ENCODE assay signal across 8 mouse cellular contexts in genomic region chr12:73794151-73794883, GRCm38 (mm10).
A peak's percentile ranks its signal among the peaks of the same experiment; 100 is the strongest.
DNase-seq lines count a peak whose midpoint lies in the region; ATAC-seq and TF ChIP-seq lines count a peak whose summit lies in the region.

No protein-coding gene starts in this region.

- no peaks in the 10 kb centered on the region for H3K9me3 ChIP-seq in forebrain, embryonic 13.5 days (replicated peaks)
- no peaks in the 10 kb centered on the region for H3K9me3 ChIP-seq in heart, embryonic 15.5 days (replicated peaks)
- no peaks in the 10 kb centered on the region for H3K9me3 ChIP-seq in kidney, embryonic 16.5 days (ENCODE audit: low read length)
- H3K9me3 ChIP-seq in limb, embryonic 15.5 days, result no peaks in the 10 kb centered on the region

- no peaks in the 10 kb centered on the region for H3K36me3 ChIP-seq in forebrain, embryonic 13.5 days (ENCODE audit: poor library complexity, severe bottlenecking)
- no peaks in the 10 kb centered on the region for H3K36me3 ChIP-seq in heart, embryonic 15.5 days
- no peaks in the 10 kb centered on the region for H3K36me3 ChIP-seq in kidney, embryonic 16.5 days (ENCODE audit: insufficient read depth, low read length)
- no peaks in the 10 kb centered on the region for H3K36me3 ChIP-seq in limb, embryonic 15.5 days
- no peaks in the 10 kb centered on the region for H3K36me3 ChIP-seq in myocyte (ENCODE audit: control insufficient read depth, insufficient read depth)

- no peaks in the 10 kb centered on the region for H3K79me2 ChIP-seq in myocyte (ENCODE audit: control insufficient read depth, insufficient read depth)

- H3K27ac ChIP-seq in forebrain, embryonic 13.5 days, result no peak overlapping the region
- peak overlapping the region; percentile 94 for H3K27ac ChIP-seq in heart, embryonic 15.5 days
- peak overlapping the region; percentile 65 for H3K27ac ChIP-seq in kidney, embryonic 16.5 days (ENCODE audit: low read length)
- H3K27ac ChIP-seq in limb, embryonic 15.5 days, result peak overlapping the region; percentile 67

- no peak overlapping the region for H3K4me3 ChIP-seq in forebrain, embryonic 13.5 days
- H3K4me3 ChIP-seq in heart, embryonic 15.5 days, result peak overlapping the region; percentile 7; the same call in 1 of the 2 replicates
- no peak overlapping the region for H3K4me3 ChIP-seq in kidney, embryonic 16.5 days (ENCODE audit: low read length)
- no peak overlapping the region for H3K4me3 ChIP-seq in limb, embryonic 15.5 days
- no peak overlapping the region for H3K4me3 ChIP-seq in myocyte

- peak; percentile 66; the same call in 1 of the 2 replicates for ATAC-seq in forebrain, embryonic 13.5 days
- ATAC-seq in heart, embryonic 15.5 days (replicated peaks; ENCODE audit: insufficient number of reproducible peaks, insufficient read depth, low FRiP score, low read depth), result peak; percentile 79
- peak; percentile 83 for ATAC-seq in kidney, embryonic 16.5 days (ENCODE audit: low FRiP score, low TSS enrichment)
- 0 out of 2 replicates have a peak, but pooled peaks have one; percentile 58 for ATAC-seq in limb, embryonic 15.5 days (ENCODE audit: insufficient number of reproducible peaks, low FRiP score, low TSS enrichment, low read depth)

- 25% methylated on average over 17 of the region's 17 CpGs for WGBS in forebrain, embryonic 13.5 days
- 15% methylated on average over 17 of the region's 17 CpGs for WGBS in heart, embryonic 15.5 days
- 10% methylated on average over 17 of the region's 17 CpGs for WGBS in kidney, embryonic 16.5 days
- WGBS in limb, embryonic 15.5 days, result 17% methylated on average over 17 of the region's 17 CpGs

- H3K9ac ChIP-seq in forebrain, embryonic 13.5 days, result no peak overlapping the region; the same call in 1 of the 2 replicates
- H3K9ac ChIP-seq in heart, embryonic 15.5 days, result no peak overlapping the region; the same call in 1 of the 2 replicates
- H3K9ac ChIP-seq in kidney, embryonic 16.5 days (replicated peaks; ENCODE audit: low read length), result peak overlapping the region; percentile 25; the same call in 1 of the 2 replicates
- H3K9ac ChIP-seq in limb, embryonic 15.5 days, result no peak overlapping the region

- H3K4me2 ChIP-seq in forebrain, embryonic 13.5 days, result peak overlapping the region; percentile 41
- peak overlapping the region; percentile 48 for H3K4me2 ChIP-seq in heart, embryonic 15.5 days
- peak overlapping the region; percentile 33 for H3K4me2 ChIP-seq in kidney, embryonic 16.5 days (replicated peaks; ENCODE audit: low read depth, low read length)
- no peak overlapping the region for H3K4me2 ChIP-seq in limb, embryonic 15.5 days
- peak overlapping the region; percentile 27 for H3K4me2 ChIP-seq in myocyte (ENCODE audit: low read depth)

- H3K27me3 ChIP-seq in forebrain, embryonic 13.5 days, result no peaks in the 10 kb centered on the region
- no peaks in the 10 kb centered on the region for H3K27me3 ChIP-seq in heart, embryonic 15.5 days
- H3K27me3 ChIP-seq in kidney, embryonic 16.5 days (ENCODE audit: insufficient read depth, low read length), result no peaks in the 10 kb centered on the region
- no peaks in the 10 kb centered on the region for H3K27me3 ChIP-seq in limb, embryonic 15.5 days
- H3K27me3 ChIP-seq in myocyte (ENCODE audit: control insufficient read depth, insufficient read depth, insufficient read length), result no peaks in the 10 kb centered on the region

- no peak for TF ChIP-seq POLR2A in myocyte (IDR thresholded peaks at IDR 0.05; ENCODE audit: insufficient read length, low read depth)

- H3ac ChIP-seq in myocyte (ENCODE audit: control insufficient read depth, insufficient read length), result no peak overlapping the region

- DNase-seq in 3134 (ENCODE audit: extremely low read depth, insufficient read length, low spot score), result peak; percentile 82
- peak; percentile 94 to 96 for DNase-seq in adrenal gland, postnatal 36 days
- DNase-seq in testis, postnatal 10 days (ENCODE audit: low spot score), result peak; percentile 86

- H3K4me1 ChIP-seq in forebrain, embryonic 13.5 days, result peaks cover 17% of the 10 kb centered on the region
- H3K4me1 ChIP-seq in heart, embryonic 15.5 days (replicated peaks), result peaks cover 56% of the 10 kb centered on the region
- peaks cover 25% of the 10 kb centered on the region for H3K4me1 ChIP-seq in kidney, embryonic 16.5 days (ENCODE audit: insufficient read depth, low read length)
- peaks cover 42% of the 10 kb centered on the region for H3K4me1 ChIP-seq in limb, embryonic 15.5 days

TF ChIP-seq in myocyte, 11 proteins besides CTCF, POLR2A, EP300 and RAD21:
- TF ChIP-seq MYOD1 (IDR thresholded peaks at IDR 0.05; ENCODE audit: control insufficient read depth in 1 of 3, insufficient read length in 2 of 3, low read depth in 2 of 3) (peak in 1 of 3 experiments; percentile 37), MYOG (IDR thresholded peaks at IDR 0.05; ENCODE audit: control insufficient read depth in 1 of 3, insufficient read depth in 1 of 3, insufficient read length in 2 of 3, low read depth in 2 of 3) (peak in 2 of 3 experiments; percentile 36 to 65), POLR2AphosphoS2 (IDR thresholded peaks at IDR 0.05; ENCODE audit: insufficient read length, low read depth) (no peak), CEBPB (IDR thresholded peaks at IDR 0.05; ENCODE audit: insufficient read depth, poor library complexity, severe bottlenecking) (0 out of 2 replicates have a peak, but pooled peaks have one; percentile 32)
